Mouse (Mus musculus): ENCODE data around the gene Usp7. TPM values are rescaled to one million over a fixed set of nuclear protein-coding genes. Genes with fewer than 3 reads are reported as not detected.

The Usp7 gene
- polyA plus RNA-seq, 1 experiment from 2014 or later, result 26.5 TPM

DNA sequence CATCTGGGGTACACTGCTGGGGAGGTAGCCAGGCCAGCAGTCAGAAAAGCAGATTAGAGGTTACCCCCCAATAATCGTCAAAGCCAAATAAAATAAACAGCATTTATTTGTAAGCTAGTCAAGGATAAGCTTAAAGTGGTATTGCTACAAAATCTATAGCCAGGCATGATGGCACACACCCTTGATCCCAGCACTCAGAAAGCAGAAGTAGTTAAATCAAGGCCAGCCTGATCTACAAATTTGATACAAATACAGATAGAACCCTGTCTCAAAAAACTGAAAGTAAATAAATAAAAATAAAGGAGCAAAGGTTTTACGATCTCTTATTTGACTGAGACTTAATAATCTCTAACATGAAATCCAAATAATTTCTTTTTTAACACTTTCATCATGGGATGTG lies 66.3 kb downstream of the Usp7 start:
- H3K4me2 ChIP-seq (ENCODE audit: low read length), result no peak overlapping the region
- H3K4me3 ChIP-seq (ENCODE audit: low read depth, low read length), result no peak overlapping the region
- no peaks in the 10 kb centered on the region for H3K36me3 ChIP-seq (ENCODE audit: control insufficient read depth, insufficient read depth, low read length)
- H3K9me3 ChIP-seq (replicated peaks; ENCODE audit: control insufficient read depth, low read length, poor library complexity, severe bottlenecking), result no peaks in the 10 kb centered on the region
- H3K4me1 ChIP-seq (ENCODE audit: control insufficient read depth, insufficient read depth, low read length), result peaks cover 10% of the 10 kb centered on the region
- H3K27ac ChIP-seq (ENCODE audit: low read length), result no peak overlapping the region
- no peak for ATAC-seq
- WGBS, result 89% methylated on average over 2 of the region's 2 CpGs
- no peaks in the 10 kb centered on the region for H3K27me3 ChIP-seq (ENCODE audit: control insufficient read depth, insufficient read depth, low read depth, low read length)
- H3K9ac ChIP-seq (ENCODE audit: low read depth, low read length), result no peak overlapping the region

- Histone ChIP-seq H3K27me3 (ENCODE audit: control insufficient read depth, insufficient read depth, low read depth, low read length) (no peaks in the 10 kb centered on the region), H3K9me3 (replicated peaks; ENCODE audit: control insufficient read depth, low read length, poor library complexity, severe bottlenecking) (no peaks in the 10 kb centered on the region), H3K4me3 (ENCODE audit: low read depth, low read length) (no peak overlapping the region), H3K27ac (ENCODE audit: low read length) (no peak overlapping the region), H3K4me1 (ENCODE audit: control insufficient read depth, insufficient read depth, low read length) (peaks cover 11% of the 10 kb centered on the region), H3K4me2 (ENCODE audit: low read length) (no peak overlapping the region), H3K36me3 (ENCODE audit: control insufficient read depth, insufficient read depth, low read length) (no peaks in the 10 kb centered on the region), H3K9ac (ENCODE audit: low read depth, low read length) (no peak overlapping the region)
- no peak for ATAC-seq
- WGBS, result 82% methylated on average over 3 of the region's 3 CpGs
Observed at GRCm38 (mm10) chr16:8724031-8724430, 68.1 kb downstream of the Usp7 start.

DNA sequence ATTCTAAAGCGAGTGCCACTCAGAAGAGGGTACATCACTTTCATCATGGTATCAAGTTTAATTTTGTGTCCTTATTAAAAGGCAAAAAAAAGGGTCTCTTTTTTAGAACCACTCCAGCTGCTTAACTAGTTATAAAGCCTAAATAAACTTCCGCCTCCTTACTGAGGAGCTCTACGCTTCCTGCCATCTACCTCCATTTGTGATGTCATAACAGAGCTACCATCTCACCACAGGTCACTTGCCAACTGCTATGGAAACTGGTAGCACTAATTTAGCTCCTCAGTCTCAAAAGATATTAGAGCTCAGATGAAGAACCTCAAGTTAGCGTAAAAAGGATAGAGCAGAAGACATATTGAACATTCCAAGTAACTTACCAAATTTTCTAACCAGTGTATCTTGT lies 71.7 kb downstream of the Usp7 start:
- Histone ChIP-seq H3K9me3 (replicated peaks; ENCODE audit: control insufficient read depth, low read length, poor library complexity, severe bottlenecking) (no peaks in the 10 kb centered on the region), H3K36me3 (ENCODE audit: control insufficient read depth, insufficient read depth, low read length) (peaks cover 3% of the 10 kb centered on the region; the same call in 1 of the 2 replicates), H3K9ac (ENCODE audit: low read depth, low read length) (no peak overlapping the region), H3K4me3 (ENCODE audit: low read depth, low read length) (no peak overlapping the region), H3K4me2 (ENCODE audit: low read length) (no peak overlapping the region), H3K4me1 (ENCODE audit: control insufficient read depth, insufficient read depth, low read length) (peaks cover 9% of the 10 kb centered on the region), H3K27ac (ENCODE audit: low read length) (no peak overlapping the region), H3K27me3 (ENCODE audit: control insufficient read depth, insufficient read depth, low read depth, low read length) (no peaks in the 10 kb centered on the region)
- 95% methylated on average over 4 of the region's 4 CpGs for WGBS
- ATAC-seq, result no peak

GRCm38 (mm10) chr16:8717744-8718143 lies 74.4 kb downstream of the Usp7 start:
- H3K36me3 ChIP-seq (ENCODE audit: control insufficient read depth, insufficient read depth, low read length), result peaks cover 7% of the 10 kb centered on the region
- 93% methylated on average over 10 of the region's 10 CpGs for WGBS
- ATAC-seq, result no peak

GRCm38 (mm10) chr16:8716300-8716699 lies 75.8 kb downstream of the Usp7 start:
- 83% methylated on average over 6 of the region's 6 CpGs for WGBS
- no peaks in the 10 kb centered on the region for H3K9me3 ChIP-seq (replicated peaks; ENCODE audit: control insufficient read depth, low read length, poor library complexity, severe bottlenecking)
- H3K27me3 ChIP-seq (ENCODE audit: control insufficient read depth, insufficient read depth, low read depth, low read length), result no peaks in the 10 kb centered on the region
- H3K9ac ChIP-seq (ENCODE audit: low read depth, low read length), result no peak overlapping the region
- no peak overlapping the region for H3K4me3 ChIP-seq (ENCODE audit: low read depth, low read length)
- H3K36me3 ChIP-seq (ENCODE audit: control insufficient read depth, insufficient read depth, low read length), result peaks cover 7% of the 10 kb centered on the region
- no peak overlapping the region for H3K27ac ChIP-seq (ENCODE audit: low read length)
- no peak overlapping the region for H3K4me2 ChIP-seq (ENCODE audit: low read length)
- ATAC-seq, result no peak
- peaks cover 7% of the 10 kb centered on the region; the same call in 1 of the 2 replicates for H3K4me1 ChIP-seq (ENCODE audit: control insufficient read depth, insufficient read depth, low read length)

More at GRCm38 (mm10) chr16:8717744-8718143, 74.4 kb downstream of the Usp7 start:
- H3K9me3 ChIP-seq (replicated peaks; ENCODE audit: control insufficient read depth, low read length, poor library complexity, severe bottlenecking), result no peaks in the 10 kb centered on the region
- H3K4me2 ChIP-seq (ENCODE audit: low read length), result no peak overlapping the region
- peaks cover 7% of the 10 kb centered on the region for H3K4me1 ChIP-seq (ENCODE audit: control insufficient read depth, insufficient read depth, low read length)
- no peak overlapping the region for H3K27ac ChIP-seq (ENCODE audit: low read length)
- no peak overlapping the region for H3K9ac ChIP-seq (ENCODE audit: low read depth, low read length)
- no peaks in the 10 kb centered on the region for H3K27me3 ChIP-seq (ENCODE audit: control insufficient read depth, insufficient read depth, low read depth, low read length)
- no peak overlapping the region for H3K4me3 ChIP-seq (ENCODE audit: low read depth, low read length)

DNA sequence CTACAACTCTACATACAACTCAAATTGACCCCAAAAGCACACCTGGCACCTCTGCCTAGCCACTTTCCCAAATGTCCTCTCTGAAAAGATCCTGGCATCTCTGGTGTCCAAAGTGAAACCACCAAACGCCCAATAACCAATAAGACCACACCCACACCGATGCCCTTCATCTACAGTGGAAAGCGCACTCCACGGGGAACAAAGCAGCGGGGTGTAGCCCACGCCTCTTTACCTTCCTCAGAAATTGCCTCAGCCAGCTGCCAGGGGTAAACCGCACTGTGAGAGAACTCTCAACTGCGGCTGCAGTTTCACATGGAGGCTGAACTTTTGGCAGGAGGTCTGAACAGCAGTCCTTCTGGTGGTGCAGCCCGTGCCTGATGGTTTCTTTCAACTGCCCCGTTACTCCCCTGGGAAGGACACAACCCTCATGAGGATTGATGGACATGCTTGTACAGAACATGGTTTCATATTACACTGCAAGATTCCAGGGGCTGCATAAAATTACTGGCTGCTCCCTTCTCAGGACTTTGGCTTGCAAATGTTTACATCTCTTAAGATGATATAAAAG lies 76.5 kb downstream of the Usp7 start:
- no peak overlapping the region for H3K9ac ChIP-seq (ENCODE audit: low read depth, low read length)
- H3K27me3 ChIP-seq (ENCODE audit: control insufficient read depth, insufficient read depth, low read depth, low read length), result no peaks in the 10 kb centered on the region
- H3K4me2 ChIP-seq (ENCODE audit: low read length), result no peak overlapping the region
- peaks cover 7% of the 10 kb centered on the region; the same call in 1 of the 2 replicates for H3K4me1 ChIP-seq (ENCODE audit: control insufficient read depth, insufficient read depth, low read length)
- ATAC-seq, result no peak
- no peak overlapping the region for H3K27ac ChIP-seq (ENCODE audit: low read length)
- H3K36me3 ChIP-seq (ENCODE audit: control insufficient read depth, insufficient read depth, low read length), result peaks cover 7% of the 10 kb centered on the region
- no peaks in the 10 kb centered on the region for H3K9me3 ChIP-seq (replicated peaks; ENCODE audit: control insufficient read depth, low read length, poor library complexity, severe bottlenecking)
- 80% methylated on average over 10 of the region's 10 CpGs for WGBS
- H3K4me3 ChIP-seq (ENCODE audit: low read depth, low read length), result no peak overlapping the region

GRCm38 (mm10) chr16:8714851-8715250 lies 77.3 kb downstream of the Usp7 start:
- H3K36me3 ChIP-seq (ENCODE audit: control insufficient read depth, insufficient read depth, low read length), result peaks cover 7% of the 10 kb centered on the region

GRCm38 (mm10) chr16:8711998-8712397 lies 80.1 kb downstream of the Usp7 start:
- ATAC-seq, result no peak
- H3K4me1 ChIP-seq (ENCODE audit: control insufficient read depth, insufficient read depth, low read length), result no peaks in the 10 kb centered on the region
- no peaks in the 10 kb centered on the region for H3K9me3 ChIP-seq (replicated peaks; ENCODE audit: control insufficient read depth, low read length, poor library complexity, severe bottlenecking)
- H3K36me3 ChIP-seq (ENCODE audit: control insufficient read depth, insufficient read depth, low read length), result peaks cover 16% of the 10 kb centered on the region
- H3K27me3 ChIP-seq (ENCODE audit: control insufficient read depth, insufficient read depth, low read depth, low read length), result no peaks in the 10 kb centered on the region
- WGBS, result 62% methylated on average over 9 of the region's 9 CpGs
- no peak overlapping the region for H3K4me3 ChIP-seq (ENCODE audit: low read depth, low read length)
- no peak overlapping the region for H3K9ac ChIP-seq (ENCODE audit: low read depth, low read length)
- no peak overlapping the region for H3K4me2 ChIP-seq (ENCODE audit: low read length)
- H3K27ac ChIP-seq (ENCODE audit: low read length), result no peak overlapping the region

More at GRCm38 (mm10) chr16:8714851-8715250, 77.3 kb downstream of the Usp7 start:
- Histone ChIP-seq H3K9ac (ENCODE audit: low read depth, low read length) (no peak overlapping the region), H3K4me1 (ENCODE audit: control insufficient read depth, insufficient read depth, low read length) (peaks cover 6% of the 10 kb centered on the region; the same call in 1 of the 2 replicates), H3K27ac (ENCODE audit: low read length) (no peak overlapping the region), H3K4me2 (ENCODE audit: low read length) (no peak overlapping the region), H3K9me3 (replicated peaks; ENCODE audit: control insufficient read depth, low read length, poor library complexity, severe bottlenecking) (no peaks in the 10 kb centered on the region), H3K27me3 (ENCODE audit: control insufficient read depth, insufficient read depth, low read depth, low read length) (no peaks in the 10 kb centered on the region), H3K4me3 (ENCODE audit: low read depth, low read length) (no peak overlapping the region)
- 86% methylated on average over 5 of the region's 5 CpGs for WGBS
- ATAC-seq, result no peak

GRCm38 (mm10) chr16:8700586-8700985 lies 91.5 kb downstream of the Usp7 start:
- H3K36me3 ChIP-seq (ENCODE audit: control insufficient read depth, insufficient read depth, low read length), result peaks cover 57% of the 10 kb centered on the region
- H3K9me3 ChIP-seq (replicated peaks; ENCODE audit: control insufficient read depth, low read length, poor library complexity, severe bottlenecking), result no peaks in the 10 kb centered on the region
- ATAC-seq, result no peak
- 90% methylated on average over 3 of the region's 3 CpGs for WGBS
- H3K4me3 ChIP-seq (ENCODE audit: low read depth, low read length), result no peak overlapping the region
- H3K4me2 ChIP-seq (ENCODE audit: low read length), result no peak overlapping the region
- no peak overlapping the region for H3K27ac ChIP-seq (ENCODE audit: low read length)
- no peaks in the 10 kb centered on the region for H3K4me1 ChIP-seq (ENCODE audit: control insufficient read depth, insufficient read depth, low read length)
- H3K9ac ChIP-seq (ENCODE audit: low read depth, low read length), result no peak overlapping the region
- no peaks in the 10 kb centered on the region for H3K27me3 ChIP-seq (ENCODE audit: control insufficient read depth, insufficient read depth, low read depth, low read length)
